Mouse (Mus musculus): Measurements from ENCODE around the gene Fem1a.

Gene Fem1a

DNA sequence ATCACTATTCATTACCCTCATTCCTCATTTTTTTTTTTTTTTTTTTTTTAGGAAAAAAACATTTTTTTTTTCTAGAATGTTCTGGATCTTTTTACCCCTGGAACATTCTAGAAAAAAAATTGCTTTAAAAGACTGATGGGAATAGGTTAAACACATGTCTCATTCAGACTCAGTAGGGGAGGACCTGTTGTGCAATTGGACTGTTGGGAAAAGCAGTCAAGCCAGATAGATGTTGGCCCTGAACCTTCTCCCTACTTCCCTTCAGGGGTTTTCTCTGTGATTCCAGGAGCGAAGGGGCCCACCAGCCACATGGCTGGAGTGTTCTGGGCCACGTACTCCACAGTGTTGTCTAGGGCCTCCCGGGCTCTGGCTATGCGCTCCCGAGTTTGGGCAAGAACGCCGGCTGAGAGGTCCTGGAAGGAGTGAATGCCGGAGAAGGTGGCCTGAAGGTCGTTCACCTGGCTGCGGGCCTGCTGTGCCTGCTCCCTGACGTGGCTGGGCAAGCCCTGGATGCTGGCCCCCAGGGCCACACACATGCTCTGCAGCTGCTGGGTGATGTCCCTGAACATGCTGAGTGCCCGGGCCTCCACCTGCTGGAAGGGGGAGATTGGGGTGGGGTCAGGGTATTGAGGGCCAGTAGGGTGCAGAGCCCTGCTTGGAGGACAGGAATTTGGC is 23.0 kb downstream of the Fem1a start:
- no peak for DNase-seq (ENCODE audit: low spot score)

DNA sequence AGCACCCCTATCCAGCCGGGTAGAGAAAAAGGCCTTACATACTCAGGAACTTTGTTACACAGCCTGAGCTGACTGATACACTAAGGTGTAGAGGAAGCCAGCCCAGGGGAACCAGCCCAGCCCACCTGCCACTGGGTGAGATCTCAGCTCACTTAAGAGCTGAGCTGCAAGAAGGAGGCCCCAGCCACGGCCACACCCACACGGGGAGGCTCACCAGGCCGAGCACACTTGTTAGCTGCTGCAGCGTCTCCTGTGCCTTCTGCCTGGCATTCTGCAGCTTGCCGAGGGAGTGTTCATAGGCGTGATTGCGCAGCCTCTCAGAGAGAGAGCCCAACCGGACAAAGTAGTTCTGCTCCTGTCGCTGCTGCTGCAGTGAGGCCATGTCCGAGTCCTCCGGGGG is 24.6 kb downstream of the Fem1a start:
- DNase-seq (ENCODE audit: low spot score), result no peak

DNA sequence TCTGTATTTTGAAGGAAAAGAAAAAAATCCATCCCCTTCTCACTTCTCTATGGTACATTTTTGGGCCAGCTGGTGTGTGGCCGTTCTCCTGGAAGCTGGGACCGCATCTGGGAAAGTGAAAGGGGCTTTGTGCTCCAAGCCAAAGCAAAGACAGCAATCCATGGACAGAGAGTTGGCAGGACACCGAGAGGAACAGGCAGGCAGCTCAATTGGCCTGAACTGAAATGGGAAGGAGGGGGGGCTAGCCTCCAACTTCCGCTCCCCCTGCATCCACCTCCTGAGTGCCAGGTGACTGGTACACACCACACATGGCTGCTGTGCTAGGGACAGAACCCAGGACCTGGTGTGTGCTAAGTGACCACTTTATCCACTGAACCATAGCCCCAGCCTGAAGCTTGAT is 26.2 kb downstream of the Fem1a start:
- DNase-seq (ENCODE audit: low spot score), result no peak

DNA sequence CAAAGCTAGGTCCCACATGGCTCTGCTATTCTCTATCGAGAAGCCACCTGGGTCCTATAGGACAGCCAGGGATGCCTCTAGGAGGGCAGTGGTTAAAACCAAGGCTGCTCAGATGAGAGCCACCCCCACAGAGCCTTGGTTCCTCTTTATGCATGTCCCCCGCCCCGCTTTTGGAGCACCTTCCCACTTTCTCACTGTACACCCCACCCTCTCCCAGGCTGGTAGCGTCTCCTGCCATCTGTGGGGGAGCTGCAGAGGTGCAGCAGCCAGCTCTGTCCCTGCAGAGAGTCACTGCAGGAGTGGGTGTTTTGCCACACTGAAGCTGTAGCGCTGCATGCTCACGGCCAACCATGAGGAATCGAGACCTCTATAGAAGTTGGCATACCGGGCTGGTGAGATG is 26.7 kb downstream of the Fem1a start:
- no peak for DNase-seq (ENCODE audit: low spot score)

DNA sequence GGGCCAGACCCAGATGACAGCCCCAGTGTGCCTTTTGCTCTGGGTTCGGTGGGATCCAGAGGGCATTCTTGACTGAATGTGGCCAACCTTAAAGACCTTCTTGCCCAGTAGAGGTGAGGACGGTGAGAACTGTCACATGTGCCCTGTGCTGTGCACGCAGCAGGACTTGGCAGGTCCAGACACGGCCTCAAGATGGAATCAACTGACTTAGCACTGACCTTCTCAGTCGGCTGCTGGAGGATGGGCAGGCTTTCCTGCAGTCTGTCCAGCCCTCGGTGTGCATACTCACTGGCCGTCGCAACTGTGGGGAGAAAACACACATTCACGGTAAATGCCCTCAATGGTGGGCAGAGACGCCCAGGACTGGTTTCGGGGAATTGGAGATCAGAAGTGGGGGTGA is 29.4 kb downstream of the Fem1a start:
- no peak for DNase-seq (ENCODE audit: low spot score)

DNA sequence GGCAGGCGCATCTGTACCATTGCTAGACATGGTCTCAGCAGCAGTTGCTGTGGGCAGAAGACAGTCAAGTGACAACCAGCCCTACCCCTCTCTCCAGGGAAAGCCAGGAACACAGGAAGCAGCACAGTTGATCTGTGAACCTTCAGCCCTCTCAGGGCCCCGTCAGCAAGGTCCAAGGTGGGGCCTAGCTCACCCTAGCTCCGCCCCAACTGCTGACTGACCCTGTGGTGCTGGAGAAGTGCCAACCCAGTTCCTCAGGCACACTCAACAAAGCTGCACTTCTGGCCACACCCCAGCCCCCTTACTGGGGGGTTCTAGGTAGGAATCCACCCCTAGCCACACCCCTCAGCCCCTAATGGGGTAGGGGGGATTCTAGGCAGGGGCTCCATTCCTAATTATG is 31.2 kb downstream of the Fem1a start:
- no peak for DNase-seq (ENCODE audit: low spot score)

DNA sequence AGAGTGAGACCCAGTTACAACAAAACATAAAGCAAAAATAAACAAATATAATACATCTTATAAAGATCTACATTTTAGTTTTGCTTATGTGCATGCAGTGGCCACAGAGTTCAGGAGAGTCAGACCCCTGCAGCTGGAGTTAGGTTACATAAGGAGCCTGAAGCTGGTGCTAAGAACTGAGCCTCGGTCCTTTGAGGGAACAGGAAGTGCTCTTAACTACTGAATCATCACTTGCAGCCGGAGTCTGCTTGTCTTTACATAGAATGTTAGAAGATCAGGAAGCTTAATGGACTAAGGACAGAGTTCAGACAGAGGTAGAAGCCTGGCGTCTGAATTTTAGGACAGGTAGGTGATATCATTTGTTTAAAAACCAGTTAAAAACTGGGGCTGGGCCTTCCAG is 32.3 kb downstream of the Fem1a start:
- DNase-seq (ENCODE audit: low spot score), result no peak

DNA sequence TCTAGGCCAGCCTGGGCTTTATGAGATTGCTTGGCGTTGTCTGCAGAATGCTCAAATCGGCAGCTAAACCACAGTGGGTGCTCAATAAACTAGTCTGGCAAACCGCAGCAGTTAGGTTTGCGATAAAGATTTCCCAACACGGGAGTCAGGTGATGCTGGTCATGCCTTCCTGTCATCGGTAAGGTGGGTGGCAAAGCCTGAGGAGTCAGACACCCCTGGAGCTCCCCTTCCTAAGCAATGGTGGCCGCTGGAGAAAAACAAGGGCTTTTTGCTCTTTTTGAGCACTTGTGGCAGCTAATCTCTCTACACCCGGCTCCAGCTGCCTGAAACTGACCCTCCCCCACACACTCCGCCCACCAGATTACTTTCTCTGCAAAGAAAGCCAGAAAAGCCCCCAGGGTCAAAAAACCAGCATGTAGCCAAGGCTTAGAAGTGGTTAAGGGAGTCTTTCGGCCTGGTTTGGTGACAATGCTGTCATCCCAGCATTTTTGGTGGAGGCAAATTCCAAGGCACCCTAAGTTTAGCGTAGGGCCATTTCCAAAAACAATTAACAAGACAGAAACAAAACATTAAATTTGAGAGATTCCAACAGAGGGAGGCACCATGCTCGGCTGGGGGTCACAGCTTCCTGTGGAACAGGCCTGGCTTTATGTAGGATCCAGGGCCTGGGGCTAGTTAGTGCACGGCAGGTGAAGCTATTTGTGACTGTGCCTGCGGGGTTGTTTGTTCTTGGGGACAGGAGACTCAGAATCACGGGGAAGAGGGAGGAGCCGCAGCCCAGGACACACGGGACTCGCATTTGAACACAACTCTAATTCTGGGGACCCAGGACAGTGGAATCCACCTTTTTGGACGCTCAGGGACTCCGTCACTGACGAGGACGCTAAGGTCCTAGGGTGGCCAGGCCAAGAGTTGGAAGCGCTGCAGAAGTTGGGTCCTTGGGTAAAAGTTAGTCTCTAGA is 33.0 kb downstream of the Fem1a start:
- DNase-seq (ENCODE audit: low spot score), result peak; percentile 73

DNA sequence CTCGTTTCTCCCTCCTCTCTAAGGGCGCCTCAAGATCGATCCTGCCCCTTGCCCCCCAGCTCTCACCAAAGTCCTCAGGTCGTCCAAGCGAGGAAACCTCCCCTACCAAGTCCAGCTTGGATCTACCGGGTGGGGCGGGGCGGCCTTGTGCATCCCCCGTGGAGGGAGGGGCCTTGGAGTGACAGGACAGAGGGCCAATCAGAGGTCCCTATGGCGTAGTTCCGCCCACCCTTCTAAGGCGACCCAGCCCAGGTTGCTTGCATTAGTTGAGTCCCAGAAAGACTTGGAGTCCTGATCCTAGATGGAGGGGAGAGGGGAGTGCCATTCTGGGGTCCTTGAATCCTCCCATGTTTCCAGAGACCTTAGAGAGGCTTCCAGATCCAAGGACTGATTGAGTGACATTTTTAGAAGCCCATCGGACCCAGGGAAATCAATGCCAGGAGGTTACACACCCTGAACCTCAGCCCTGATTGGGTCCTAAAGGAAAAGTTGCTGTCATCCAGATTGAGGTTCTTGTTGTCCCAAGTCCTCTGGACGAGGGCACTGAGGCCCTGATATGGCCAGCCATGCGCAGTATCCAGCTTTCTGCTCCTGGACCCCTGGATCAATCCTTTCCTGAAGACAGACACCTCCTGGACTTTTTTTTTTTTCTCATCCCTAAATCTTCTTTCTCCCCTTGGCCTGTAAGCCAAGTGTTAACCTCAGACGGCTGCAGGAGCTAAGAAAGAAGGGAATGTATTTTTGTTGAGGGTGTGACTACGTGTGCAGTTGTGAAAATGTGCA is 34.0 kb downstream of the Fem1a start:
- peak; percentile 96 for DNase-seq (ENCODE audit: low spot score)

DNA sequence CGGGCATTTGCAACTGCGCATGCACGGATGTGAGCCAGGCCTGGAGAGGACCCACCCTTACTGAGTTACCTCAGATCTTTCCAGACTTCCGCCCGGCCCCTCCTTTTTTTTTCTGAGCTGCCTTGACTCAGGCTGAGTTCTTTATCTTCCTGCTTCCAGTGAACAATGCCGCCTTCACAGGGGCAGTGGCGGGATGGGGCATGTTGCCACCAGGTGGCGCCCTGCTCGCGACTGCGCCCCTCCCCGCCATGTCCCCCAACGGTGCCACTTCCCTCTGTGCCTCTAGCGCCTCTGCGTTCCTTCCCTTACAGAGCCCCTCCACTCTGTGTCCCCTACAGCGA is 34.5 kb downstream of the Fem1a start:
- DNase-seq (ENCODE audit: low spot score), result peak; percentile 93

DNA sequence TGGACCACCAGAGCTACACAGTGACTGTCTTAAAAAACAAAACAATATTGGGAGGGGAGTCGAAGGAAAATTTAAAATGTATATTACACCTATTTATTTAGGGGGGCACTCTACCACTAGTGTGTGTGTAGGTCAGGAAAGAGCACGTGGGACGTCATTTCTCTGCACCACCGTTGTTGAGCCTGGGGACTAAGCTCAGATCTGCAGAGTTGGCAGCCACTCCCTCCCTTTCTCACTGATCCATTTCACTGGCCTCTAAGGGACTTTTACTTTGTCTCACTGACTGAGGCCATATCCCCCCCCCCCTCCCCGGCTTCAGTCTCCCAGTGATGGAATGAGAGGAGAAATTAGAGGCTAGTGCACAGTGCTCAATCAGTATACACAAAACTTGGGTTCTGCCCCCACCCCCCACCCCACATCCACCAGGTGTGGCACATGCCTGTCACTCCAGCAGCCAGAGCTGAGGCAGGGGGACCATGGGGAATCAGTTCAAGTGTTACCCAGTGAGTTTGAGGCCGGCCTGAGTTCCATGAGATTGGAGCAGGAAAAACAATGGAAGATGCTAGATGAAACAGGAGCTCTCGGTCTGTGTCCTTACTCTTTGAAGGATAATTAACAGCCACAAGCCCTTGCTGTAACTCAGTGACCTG is 35.3 kb downstream of the Fem1a start:
- DNase-seq (ENCODE audit: low spot score), result no peak

DNA sequence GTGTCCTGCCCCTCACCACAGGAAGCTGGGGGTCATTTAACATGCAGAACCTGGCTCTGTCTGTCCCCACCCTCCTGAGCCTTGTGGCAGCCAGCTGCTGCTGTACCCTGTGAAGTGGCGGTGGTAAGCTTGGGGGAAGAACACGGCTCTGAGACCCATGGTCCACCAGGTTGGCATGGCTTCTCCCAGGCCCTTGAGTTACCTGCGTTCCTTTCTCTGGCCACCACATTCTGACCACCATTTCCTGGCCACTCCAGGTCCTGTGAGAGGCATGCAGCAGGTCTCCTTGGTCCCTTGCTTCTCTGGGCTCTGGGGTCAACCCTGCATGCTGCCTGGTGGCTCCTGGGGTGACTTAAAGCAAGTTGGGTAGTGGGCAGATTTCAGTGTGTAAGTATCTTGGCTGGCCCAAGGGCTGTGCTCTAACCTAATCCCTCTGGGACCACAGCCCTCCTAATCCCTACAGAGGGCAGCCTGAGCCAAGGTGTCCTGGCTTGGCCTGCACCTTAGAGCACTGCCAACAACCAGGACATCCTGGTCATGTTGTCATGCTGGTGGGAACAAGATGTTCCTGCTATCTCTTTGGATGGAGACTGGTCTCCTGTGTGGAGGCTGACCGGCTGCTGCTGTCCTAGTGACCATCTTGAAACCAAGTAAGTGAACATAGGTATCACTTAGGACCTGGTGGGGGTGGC is 36.1 kb downstream of the Fem1a start, which contains the start of gene Plin3:
Plin3 (minus strand) TSS at position 343 of the 692 bp plus-strand sequence.
- DNase-seq (ENCODE audit: low spot score), result no peak

DNA sequence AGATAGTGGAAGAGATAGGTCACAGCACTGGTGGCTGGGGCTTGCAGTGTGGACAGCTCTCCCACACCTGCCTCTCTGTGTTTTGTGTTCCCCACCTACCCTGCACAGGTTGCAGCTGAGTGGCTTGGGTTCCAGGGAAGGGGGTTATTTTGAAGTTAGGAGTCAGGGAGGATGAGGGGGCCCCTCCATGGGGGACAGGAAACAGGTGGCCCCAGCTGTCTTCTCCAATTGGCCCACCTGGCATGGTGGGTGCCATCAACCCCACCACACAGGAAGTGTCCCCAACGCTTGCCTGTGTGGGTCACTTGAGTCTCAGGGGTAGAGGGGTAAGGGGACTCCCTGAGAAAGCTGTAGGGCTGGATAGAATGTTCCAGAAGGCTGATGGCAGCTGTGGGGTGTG is 36.7 kb downstream of the Fem1a start:
- DNase-seq (ENCODE audit: low spot score), result no peak

DNA sequence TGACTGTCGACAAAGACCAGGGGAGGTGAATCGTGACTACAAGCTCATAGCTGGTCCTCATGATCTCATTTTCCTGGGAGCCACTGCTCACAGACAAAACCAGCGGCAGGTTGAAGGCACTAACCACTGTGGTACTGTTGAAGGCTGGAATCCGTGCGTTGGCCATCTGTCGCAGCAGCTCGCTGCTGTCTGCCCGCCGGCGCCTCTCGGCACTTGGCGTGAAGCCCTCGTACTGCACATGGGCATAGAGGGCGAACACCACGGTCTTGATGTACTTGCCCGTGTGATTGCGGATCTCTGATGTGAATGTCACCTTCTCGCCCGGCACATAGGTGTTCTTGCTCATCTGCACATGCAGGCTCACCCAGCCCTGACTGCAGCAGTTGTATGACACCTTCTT is 37.6 kb downstream of the Fem1a start:
- no peak for DNase-seq (ENCODE audit: low spot score)

DNA sequence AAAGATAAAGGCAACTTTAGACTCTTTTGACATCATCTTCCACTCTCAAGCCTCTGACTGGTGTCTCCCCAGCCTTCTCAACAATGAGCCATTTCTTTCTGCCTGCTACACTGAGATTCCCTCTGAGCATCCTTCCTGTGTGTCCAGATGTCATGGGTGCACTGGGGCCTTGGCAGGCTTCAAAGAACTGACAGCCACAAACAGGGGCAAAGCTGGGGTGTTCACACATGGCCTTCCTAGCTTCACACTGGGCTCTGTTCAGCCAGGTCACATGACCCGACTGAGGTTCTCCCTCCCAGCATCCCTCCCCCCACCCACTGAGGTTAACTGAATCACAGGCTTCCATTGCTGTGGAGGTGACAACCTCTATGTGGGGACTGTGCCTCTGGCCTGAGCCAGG is 39.6 kb downstream of the Fem1a start:
- DNase-seq (ENCODE audit: low spot score), result no peak

DNA sequence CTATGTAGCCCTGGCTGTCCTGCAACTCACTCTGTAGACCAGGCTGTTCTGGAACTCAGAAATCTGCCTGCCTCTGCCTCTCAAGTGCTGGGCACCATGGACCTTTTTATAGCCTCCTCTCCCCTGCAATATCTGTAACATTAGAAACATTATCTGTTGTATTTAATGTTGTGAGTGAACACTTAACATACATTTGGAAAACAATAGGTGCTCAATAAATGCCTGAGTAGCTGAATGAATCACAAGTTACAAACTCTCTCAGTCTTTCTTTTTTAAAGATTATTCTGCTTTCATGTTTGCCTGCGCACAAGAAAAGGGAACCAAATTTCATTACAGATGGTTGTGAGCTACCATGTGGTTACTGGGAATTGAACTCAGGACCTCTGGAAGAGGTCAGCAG is 41.6 kb downstream of the Fem1a start:
- DNase-seq (ENCODE audit: low spot score), result no peak

DNA sequence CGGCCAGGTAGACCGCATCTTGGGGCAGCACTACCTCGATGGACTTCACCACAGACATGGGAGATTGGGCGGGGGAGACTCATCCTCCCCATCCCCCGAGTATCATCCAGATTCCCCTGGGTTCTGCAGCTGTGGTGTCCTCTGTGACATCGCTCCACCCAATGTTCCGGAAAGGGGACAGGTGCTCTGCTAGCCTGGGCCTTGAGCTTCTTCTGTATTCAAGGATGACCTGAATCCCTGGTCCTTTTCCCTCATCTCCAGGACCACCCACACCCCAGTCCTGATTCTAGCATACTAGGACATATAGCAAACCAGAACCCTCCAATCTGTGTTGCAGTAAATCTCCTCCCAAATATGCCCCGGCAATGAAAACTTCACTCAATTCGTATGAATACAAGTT is 43.6 kb downstream of the Fem1a start, which contains the start of gene Arrdc5:
Arrdc5 (minus strand) TSS at position 101 of the 400 bp plus-strand sequence.
- no peak for DNase-seq (ENCODE audit: low spot score)

DNA sequence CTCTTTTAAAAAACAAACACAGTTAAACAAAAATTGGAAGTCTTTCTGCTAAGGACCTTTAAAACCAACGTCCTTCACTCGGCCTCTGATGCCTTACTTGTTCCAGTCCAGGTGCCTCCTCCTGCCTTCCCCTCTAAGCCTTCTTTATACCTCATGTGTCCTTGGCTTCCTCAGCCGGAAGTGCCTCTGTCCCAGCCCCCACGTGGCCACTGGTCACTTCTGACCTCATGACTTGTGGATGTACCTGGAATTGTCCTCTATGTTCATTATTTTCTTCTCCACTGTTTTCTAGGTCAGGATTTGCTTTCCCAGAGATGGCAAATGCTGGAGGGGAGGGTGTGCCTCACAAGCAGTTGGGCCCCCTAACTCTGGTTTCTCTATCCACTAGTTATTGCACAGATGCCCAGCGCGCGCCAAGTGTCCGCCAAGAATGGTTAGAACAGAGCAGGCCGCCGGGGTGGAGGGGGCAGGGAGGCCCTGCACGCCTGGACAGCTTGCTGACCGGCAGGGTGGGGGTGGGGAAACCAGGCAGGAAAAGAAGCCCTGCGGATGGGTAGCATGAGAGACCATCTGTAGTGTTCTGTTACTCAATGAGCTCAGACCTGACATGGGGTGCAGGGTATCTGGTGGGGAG is 45.9 kb downstream of the Fem1a start:
- DNase-seq (ENCODE audit: low spot score), result peak; percentile 76

DNA sequence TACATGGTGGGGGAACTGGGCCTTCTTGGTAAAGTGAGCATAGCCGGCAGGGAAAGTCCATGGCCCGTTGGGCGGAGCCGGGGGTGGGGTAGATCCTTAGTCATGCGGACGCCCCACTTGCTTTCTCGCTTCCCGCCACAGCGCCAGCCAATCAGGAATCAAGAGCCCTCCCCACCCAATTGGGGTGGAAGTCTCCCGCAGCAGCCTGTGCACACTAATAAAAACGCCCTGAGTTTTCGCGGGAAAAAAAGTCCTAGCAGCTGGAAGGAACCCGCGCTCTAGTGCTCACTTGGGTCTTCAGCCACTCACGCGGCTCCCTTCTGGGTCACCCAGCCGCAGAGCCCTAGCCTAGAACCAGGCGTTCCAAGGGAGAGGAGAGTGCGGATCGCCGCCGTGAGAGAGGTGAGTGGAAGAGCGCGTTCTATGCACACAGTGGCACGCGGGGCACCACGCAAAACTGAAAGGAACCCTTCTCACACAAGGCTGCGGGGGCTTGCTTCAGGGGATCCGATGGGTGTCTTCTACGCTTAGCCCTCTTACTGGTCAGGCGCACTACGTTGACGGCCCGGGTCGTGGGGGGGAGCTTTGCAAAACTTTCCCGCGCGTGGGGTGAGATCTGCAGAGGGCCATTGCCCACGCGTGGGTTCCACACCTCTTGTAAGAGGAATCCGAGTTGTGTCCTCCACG is 46.7 kb downstream of the Fem1a start, which contains the start of gene Uhrf1:
Uhrf1 (plus strand) TSS at position 162 of the 687 bp plus-strand sequence.
- DNase-seq (ENCODE audit: low spot score), result peak; percentile 94

Measured in embryo, embryonic 10 days (tissue).